Mouse (Mus musculus) erythroblast, embryonic 14.5 days (primary cell): Measurements from ENCODE around the gene Gm27179.
"Not testable (repeated sequence)": the region's sequence is repeated elsewhere in the genome, so short reads cannot be mapped to it uniquely, and the experiment has no call there.

Source experiments
- GATA1 ChIP-seq: IDR thresholded peaks from 2 replicates; pipeline ENCODE4 v1.6.1; 2012; ENCODE audit warnings: low read length, inconsistent platforms, mixed read lengths
- TAL1 ChIP-seq: IDR thresholded peaks from 3 replicates; pipeline ENCODE4 v1.6.1; 2012; ENCODE audit warnings: low read length, inconsistent platforms, mixed read lengths

GRCm38 (mm10) chr14:69540113-69540512 lies 27.8 kb upstream of the Gm27179 start:
- TF ChIP-seq TAL1, GATA1: not testable (repeated sequence)
